Comparison of ENCODE assay signal across 7 mouse cellular contexts in genomic region chr3:116711624-116712435, GRCm38 (mm10). TPM values are rescaled to one million over a fixed set of nuclear protein-coding genes. Genes with fewer than 3 reads are reported as not detected.
DNase-seq lines count a peak whose midpoint lies in the region; ATAC-seq lines count a peak whose summit lies in the region.

No protein-coding gene starts in this region.

- peak; percentile 93 for ATAC-seq in granulocyte monocyte progenitor cell, adult 5-6 weeks (replicated peaks; ENCODE audit: poor library complexity, severe bottlenecking)
- ATAC-seq in midbrain, embryonic 12.5 days (ENCODE audit: low FRiP score, low read depth), result peak; percentile 89

- H3K4me3 ChIP-seq in embryonic facial prominence, embryonic 10.5 days, result peak overlapping the region; percentile 96
- H3K4me3 ChIP-seq in limb, embryonic 10.5 days, result peak overlapping the region; percentile 98
- H3K4me3 ChIP-seq in midbrain, embryonic 12.5 days, result peak overlapping the region; percentile 93

- WGBS in embryonic facial prominence, embryonic 10.5 days, result under 1% methylated on average over 85 of the region's 85 CpGs
- WGBS in limb, embryonic 10.5 days, result under 1% methylated on average over 85 of the region's 85 CpGs
- under 1% methylated on average over 84 of the region's 85 CpGs for WGBS in midbrain, embryonic 12.5 days

- DNase-seq in adrenal gland, postnatal 10 days, result peak; percentile 91
- peak; percentile 82 for DNase-seq in embryonic facial prominence, embryonic 10.5 days (ENCODE audit: low spot score)
- peak; percentile 75 for DNase-seq in kidney, adult 11 months
- DNase-seq in limb, embryonic 10.5 days (ENCODE audit: low spot score), result peak; percentile 82
- DNase-seq in skeletal muscle tissue, adult 2 months (ENCODE audit: low read depth, low spot score), result peak; percentile 36

- no peaks in the 10 kb centered on the region for H3K9me3 ChIP-seq in embryonic facial prominence, embryonic 10.5 days
- H3K9me3 ChIP-seq in limb, embryonic 10.5 days (replicated peaks), result no peaks in the 10 kb centered on the region
- H3K9me3 ChIP-seq in midbrain, embryonic 12.5 days, result no peaks in the 10 kb centered on the region

- peak overlapping the region; percentile 76 for H3K4me2 ChIP-seq in midbrain, embryonic 12.5 days (replicated peaks)

- H3K9ac ChIP-seq in midbrain, embryonic 12.5 days (replicated peaks), result peak overlapping the region; percentile 93

- no peaks in the 10 kb centered on the region for H3K36me3 ChIP-seq in embryonic facial prominence, embryonic 10.5 days (replicated peaks)
- no peaks in the 10 kb centered on the region for H3K36me3 ChIP-seq in limb, embryonic 10.5 days
- no peaks in the 10 kb centered on the region for H3K36me3 ChIP-seq in midbrain, embryonic 12.5 days

- peak overlapping the region; percentile 89 for H3K27ac ChIP-seq in embryonic facial prominence, embryonic 10.5 days (replicated peaks)
- peak overlapping the region; percentile 95 for H3K27ac ChIP-seq in limb, embryonic 10.5 days
- peak overlapping the region; percentile 27 for H3K27ac ChIP-seq in midbrain, embryonic 12.5 days (replicated peaks)

- peaks cover 15% of the 10 kb centered on the region for H3K27me3 ChIP-seq in embryonic facial prominence, embryonic 10.5 days (replicated peaks; ENCODE audit: low read depth, poor library complexity, severe bottlenecking)
- H3K27me3 ChIP-seq in limb, embryonic 10.5 days (ENCODE audit: low read depth, poor library complexity, severe bottlenecking), result peaks cover 7% of the 10 kb centered on the region; the same call in 1 of the 2 replicates
- peaks cover 16% of the 10 kb centered on the region for H3K27me3 ChIP-seq in midbrain, embryonic 12.5 days

- H3K4me1 ChIP-seq in embryonic facial prominence, embryonic 10.5 days, result peaks cover 22% of the 10 kb centered on the region
- H3K4me1 ChIP-seq in limb, embryonic 10.5 days, result peaks cover 18% of the 10 kb centered on the region
- H3K4me1 ChIP-seq in midbrain, embryonic 12.5 days, result peaks cover 13% of the 10 kb centered on the region

RNA-seq across cellular contexts. Expression of gene Slc35a3, which starts 0.8 kb away (rescaled TPM):
- total RNA-seq in adrenal gland, postnatal 10 days (2021), result 10 to 100 TPM; 28.4 to 28.9 TPM
- polyA plus RNA-seq in embryonic facial prominence, embryonic 10.5 days (2016; fragmentation: Nextera tagmentation; extraction: Ambion mirVana), result 7.8 and 8.7 TPM in 2 replicates
- 30.0 and 33.6 TPM in 2 replicates for total RNA-seq in granulocyte monocyte progenitor cell, adult 5-6 weeks (2014; fragmentation: Nextera tagmentation)
- 59.4 and 68.3 TPM in 2 replicates for total RNA-seq in granulocyte monocyte progenitor cell, adult 5-6 weeks (2017)
- 8.5 and 11.1 TPM in 2 replicates for polyA plus RNA-seq in limb, embryonic 10.5 days (2016; fragmentation: Nextera tagmentation; extraction: Ambion mirVana)
- 8.5 and 8.7 TPM in 2 replicates for polyA plus RNA-seq in midbrain, embryonic 12.5 days (2016; fragmentation: Nextera tagmentation; extraction: Ambion mirVana)

RNA-seq across cellular contexts. Expression of gene Gm43191, which starts 30.8 kb away (rescaled TPM):
- total RNA-seq in adrenal gland, postnatal 10 days (2021), result not detected
- not detected in 2 replicates for polyA plus RNA-seq in embryonic facial prominence, embryonic 10.5 days (2016; fragmentation: Nextera tagmentation; extraction: Ambion mirVana)
- total RNA-seq in granulocyte monocyte progenitor cell, adult 5-6 weeks (2014; fragmentation: Nextera tagmentation), result not detected in 2 replicates
- not detected in 2 replicates for total RNA-seq in granulocyte monocyte progenitor cell, adult 5-6 weeks (2017)
- polyA plus RNA-seq in limb, embryonic 10.5 days (2016; fragmentation: Nextera tagmentation; extraction: Ambion mirVana), result not detected in 2 replicates
- not detected in 2 replicates for polyA plus RNA-seq in midbrain, embryonic 12.5 days (2016; fragmentation: Nextera tagmentation; extraction: Ambion mirVana)

RNA-seq across cellular contexts. Expression of gene Mfsd14a, which starts 49.4 kb away (rescaled TPM):
- total RNA-seq in adrenal gland, postnatal 10 days (2021), result 10 to 100 TPM; 44.3 to 47.9 TPM
- 80.7 and 87.8 TPM in 2 replicates for polyA plus RNA-seq in embryonic facial prominence, embryonic 10.5 days (2016; fragmentation: Nextera tagmentation; extraction: Ambion mirVana)
- total RNA-seq in granulocyte monocyte progenitor cell, adult 5-6 weeks (2014; fragmentation: Nextera tagmentation), result 52.3 and 64.6 TPM in 2 replicates
- 67.0 and 95.5 TPM in 2 replicates for total RNA-seq in granulocyte monocyte progenitor cell, adult 5-6 weeks (2017)
- 86.1 and 87.0 TPM in 2 replicates for polyA plus RNA-seq in limb, embryonic 10.5 days (2016; fragmentation: Nextera tagmentation; extraction: Ambion mirVana)
- 79.0 and 79.6 TPM in 2 replicates for polyA plus RNA-seq in midbrain, embryonic 12.5 days (2016; fragmentation: Nextera tagmentation; extraction: Ambion mirVana)

Comparison
In these comparisons a context has a peak if more than half of its experiments do, and no peak if none do; other contexts are left out.
1. Peak in every context shown above with its lines: DNase-seq, ATAC-seq, H3K4me3 ChIP-seq and H3K27ac ChIP-seq.
2. DNase-seq: peak in every context shown above with its lines; median percentile 91 in adrenal gland, postnatal 10 days; 82 in embryonic facial prominence, embryonic 10.5 days; 82 in limb, embryonic 10.5 days; 75 in kidney, adult 11 months; 36 in skeletal muscle tissue, adult 2 months.
3. H3K27ac ChIP-seq: peak in every context shown above with its lines; median percentile 95 in limb, embryonic 10.5 days; 89 in embryonic facial prominence, embryonic 10.5 days; 27 in midbrain, embryonic 12.5 days.